Comparison of ENCODE assay signal across 12 mouse cellular contexts in genomic region chr10:121686153-121686660, GRCm38 (mm10). TPM values are rescaled to one million over a fixed set of nuclear protein-coding genes. Genes with fewer than 3 reads are reported as not detected.
DNase-seq lines count a peak whose midpoint lies in the region; ATAC-seq lines count a peak whose summit lies in the region.
"Had no signal": no experiment of that assay in that cellular context is flagged by ENCODE, and none has a peak within 500 bp of the region (broad histone marks: within the 10 kb centered on the region; RNA-seq: fewer than 3 reads in every experiment).

No protein-coding gene starts in this region.

- no peak overlapping the region for H3K27ac ChIP-seq in hindbrain, embryonic 11.5 days (ENCODE audit: low read depth, low read length)
- no peak overlapping the region for H3K27ac ChIP-seq in hindbrain, embryonic 16.5 days (ENCODE audit: low read depth, low read length)
- no peak overlapping the region for H3K27ac ChIP-seq in neural tube, embryonic 15.5 days (replicated peaks)
- no peak overlapping the region for H3K27ac ChIP-seq in forebrain, embryonic 10.5 days
- H3K27ac ChIP-seq: forebrain, embryonic 15.5 days; heart, embryonic 13.5 days; lung, embryonic 15.5 days had no signal

- H3K4me3 ChIP-seq in hindbrain, embryonic 11.5 days (ENCODE audit: low read depth, low read length) = no peak overlapping the region
- H3K4me3 ChIP-seq in hindbrain, embryonic 16.5 days (ENCODE audit: low read length) = no peak overlapping the region
- H3K4me3 ChIP-seq in neural tube, embryonic 15.5 days (replicated peaks) = no peak overlapping the region
- no peak overlapping the region for H3K4me3 ChIP-seq in forebrain, embryonic 10.5 days
- H3K4me3 ChIP-seq: forebrain, embryonic 15.5 days; heart, embryonic 13.5 days; lung, embryonic 15.5 days had no signal

- H3K9ac ChIP-seq in hindbrain, embryonic 11.5 days (ENCODE audit: low read depth, low read length) = no peak overlapping the region
- no peak overlapping the region for H3K9ac ChIP-seq in hindbrain, embryonic 16.5 days (ENCODE audit: low read depth, low read length)
- no peak overlapping the region for H3K9ac ChIP-seq in neural tube, embryonic 15.5 days (replicated peaks)
- H3K9ac ChIP-seq: forebrain, embryonic 15.5 days; heart, embryonic 13.5 days; lung, embryonic 15.5 days had no signal

- ATAC-seq in hindbrain, embryonic 11.5 days (ENCODE audit: low FRiP score) = no peak
- no peak for ATAC-seq in hindbrain, embryonic 16.5 days
- ATAC-seq in neural tube, embryonic 15.5 days (ENCODE audit: low FRiP score) = no peak
- ATAC-seq in megakaryocyte progenitor cell, adult 5-6 weeks (replicated peaks; ENCODE audit: poor library complexity) = 0 out of 2 replicates have a peak, but pooled peaks have one; percentile 25
- ATAC-seq: forebrain, embryonic 15.5 days had no signal

- peak; percentile 24 for DNase-seq in hindbrain, embryonic 11.5 days (ENCODE audit: low spot score)
- peak; percentile 23 for DNase-seq in neural tube, embryonic 10.5 days (ENCODE audit: extremely low spot score, low spot score)
- peak; percentile 1 for DNase-seq in brain, adult 2 months (ENCODE audit: low read depth, low spot score)
- no peak for DNase-seq in forebrain, embryonic 10.5 days (ENCODE audit: extremely low spot score, low spot score)
- no peak for DNase-seq in layer of hippocampus, adult 18-20 months (ENCODE audit: low spot score in 2 of 2)
- DNase-seq: adrenal gland, postnatal 25 days had no signal

- H3K27me3 ChIP-seq in hindbrain, embryonic 11.5 days (ENCODE audit: control insufficient read depth, insufficient read depth, low read length) = no peaks in the 10 kb centered on the region
- H3K27me3 ChIP-seq in hindbrain, embryonic 16.5 days (replicated peaks; ENCODE audit: control insufficient read depth, insufficient read depth, low read length) = no peaks in the 10 kb centered on the region
- no peaks in the 10 kb centered on the region for H3K27me3 ChIP-seq in neural tube, embryonic 15.5 days (replicated peaks)
- no peaks in the 10 kb centered on the region for H3K27me3 ChIP-seq in forebrain, embryonic 10.5 days (ENCODE audit: poor library complexity, severe bottlenecking)
- H3K27me3 ChIP-seq: forebrain, embryonic 15.5 days; heart, embryonic 13.5 days had no signal

- H3K36me3 ChIP-seq in hindbrain, embryonic 11.5 days (ENCODE audit: control insufficient read depth, insufficient read depth, low read length) = no peaks in the 10 kb centered on the region
- H3K36me3 ChIP-seq in hindbrain, embryonic 16.5 days (ENCODE audit: control insufficient read depth, insufficient read depth, low read length) = no peaks in the 10 kb centered on the region
- no peaks in the 10 kb centered on the region for H3K36me3 ChIP-seq in neural tube, embryonic 15.5 days
- H3K36me3 ChIP-seq in forebrain, embryonic 10.5 days (replicated peaks) = no peaks in the 10 kb centered on the region
- H3K36me3 ChIP-seq: forebrain, embryonic 15.5 days; heart, embryonic 13.5 days; lung, embryonic 15.5 days had no signal

- H3K9me3 ChIP-seq in hindbrain, embryonic 11.5 days (ENCODE audit: control insufficient read depth, low read length) = no peaks in the 10 kb centered on the region
- no peaks in the 10 kb centered on the region for H3K9me3 ChIP-seq in hindbrain, embryonic 16.5 days (ENCODE audit: control insufficient read depth, low read length)
- H3K9me3 ChIP-seq in neural tube, embryonic 15.5 days (replicated peaks) = no peaks in the 10 kb centered on the region
- no peaks in the 10 kb centered on the region for H3K9me3 ChIP-seq in forebrain, embryonic 10.5 days
- H3K9me3 ChIP-seq: forebrain, embryonic 15.5 days; heart, embryonic 13.5 days; lung, embryonic 15.5 days had no signal

- no peak overlapping the region for H3K4me2 ChIP-seq in hindbrain, embryonic 11.5 days (replicated peaks; ENCODE audit: low read depth, low read length)
- no peak overlapping the region for H3K4me2 ChIP-seq in hindbrain, embryonic 16.5 days (ENCODE audit: low read length)
- no peak overlapping the region for H3K4me2 ChIP-seq in neural tube, embryonic 15.5 days
- H3K4me2 ChIP-seq: forebrain, embryonic 15.5 days; heart, embryonic 13.5 days; lung, embryonic 15.5 days had no signal

- H3K4me1 ChIP-seq in hindbrain, embryonic 11.5 days (replicated peaks; ENCODE audit: control insufficient read depth, insufficient read depth, low read length) = no peaks in the 10 kb centered on the region
- H3K4me1 ChIP-seq in hindbrain, embryonic 16.5 days (ENCODE audit: control insufficient read depth, insufficient read depth, low read depth, low read length) = 0 out of 2 replicates have a peak, but pooled peaks cover 3% of the 10 kb centered on the region
- peaks cover 7% of the 10 kb centered on the region; the same call in 1 of the 2 replicates for H3K4me1 ChIP-seq in neural tube, embryonic 15.5 days
- peaks cover 5% of the 10 kb centered on the region; the same call in 1 of the 2 replicates for H3K4me1 ChIP-seq in forebrain, embryonic 10.5 days
- H3K4me1 ChIP-seq: heart, embryonic 13.5 days had no signal

- WGBS in hindbrain, embryonic 11.5 days = 76% methylated on average over 4 of the region's 4 CpGs
- WGBS in hindbrain, embryonic 16.5 days = 87% methylated on average over 4 of the region's 4 CpGs
- 92% methylated on average over 4 of the region's 4 CpGs for WGBS in neural tube, embryonic 15.5 days
- WGBS in forebrain, embryonic 10.5 days = 79% methylated on average over 4 of the region's 4 CpGs

RNA-seq across cellular contexts. Expression of gene D930020B18Rik, which starts 44.8 kb away (rescaled TPM):
- polyA plus RNA-seq in hindbrain, embryonic 11.5 days (2014; fragmentation: Nextera tagmentation; extraction: Ambion mirVana) = 0.22 and 0.31 TPM in 2 replicates
- polyA plus RNA-seq in hindbrain, embryonic 16.5 days (2015; fragmentation: Nextera tagmentation; extraction: Ambion mirVana) = 0.13 and 0.24 TPM in 2 replicates
- polyA plus RNA-seq in neural tube, embryonic 15.5 days (2015; fragmentation: Nextera tagmentation; extraction: Ambion mirVana) = 0.17 and 0.23 TPM in 2 replicates
- total RNA-seq in megakaryocyte progenitor cell, adult 5-6 weeks (2015) = not detected in 2 replicates
- total RNA-seq in megakaryocyte progenitor cell, adult 5-6 weeks (2017) = not detected in 2 replicates
- polyA plus RNA-seq in forebrain, embryonic 10.5 days (2016; fragmentation: Nextera tagmentation; extraction: Ambion mirVana) = 0.47 and 0.50 TPM in 2 replicates
- under 1 TPM; 0.23 to 0.84 TPM for total RNA-seq in layer of hippocampus, adult 18-20 months (2021)
- total RNA-seq: adrenal gland, postnatal 25 days had no signal
- polyA plus RNA-seq: heart, embryonic 13.5 days had no signal

RNA-seq across cellular contexts. Expression of gene BC048403, which starts 53.5 kb away (rescaled TPM):
- polyA plus RNA-seq in hindbrain, embryonic 11.5 days (2014; fragmentation: Nextera tagmentation; extraction: Ambion mirVana) = 2.9 and 3.6 TPM in 2 replicates
- 2.2 and 2.5 TPM in 2 replicates for polyA plus RNA-seq in hindbrain, embryonic 16.5 days (2015; fragmentation: Nextera tagmentation; extraction: Ambion mirVana)
- polyA plus RNA-seq in neural tube, embryonic 15.5 days (2015; fragmentation: Nextera tagmentation; extraction: Ambion mirVana) = 2.3 and 2.8 TPM in 2 replicates
- 10.9 and 14.0 TPM in 2 replicates for total RNA-seq in megakaryocyte progenitor cell, adult 5-6 weeks (2015)
- total RNA-seq in megakaryocyte progenitor cell, adult 5-6 weeks (2017) = 3.7 and 4.3 TPM in 2 replicates
- 3.3 and 3.5 TPM in 2 replicates for polyA plus RNA-seq in forebrain, embryonic 10.5 days (2016; fragmentation: Nextera tagmentation; extraction: Ambion mirVana)
- 10 to 100 TPM; 10.1 to 10.9 TPM for total RNA-seq in layer of hippocampus, adult 18-20 months (2021)

Comparison
In these comparisons a context has a peak if more than half of its experiments do, and no peak if none do; other contexts are left out.
1. DNase-seq: peak in hindbrain, embryonic 11.5 days (single experiment), neural tube, embryonic 10.5 days (single experiment) and brain, adult 2 months (single experiment); none in forebrain, embryonic 10.5 days (single experiment) and layer of hippocampus, adult 18-20 months (0 of 2).